Mouse (Mus musculus): ENCODE measurements around the gene Arl6ip6. TPM values are rescaled to one million over a fixed set of nuclear protein-coding genes. Genes with fewer than 3 reads are reported as not detected.

The Arl6ip6 gene
- 12.4 TPM for polyA plus RNA-seq (2015; fragmentation: Illumina TruSeq; extraction: RNeasy Lipid Tissue Mini Kit (QIAGEN cat#74804); ENCODE audit: low read depth, low replicate concordance)

DNA sequence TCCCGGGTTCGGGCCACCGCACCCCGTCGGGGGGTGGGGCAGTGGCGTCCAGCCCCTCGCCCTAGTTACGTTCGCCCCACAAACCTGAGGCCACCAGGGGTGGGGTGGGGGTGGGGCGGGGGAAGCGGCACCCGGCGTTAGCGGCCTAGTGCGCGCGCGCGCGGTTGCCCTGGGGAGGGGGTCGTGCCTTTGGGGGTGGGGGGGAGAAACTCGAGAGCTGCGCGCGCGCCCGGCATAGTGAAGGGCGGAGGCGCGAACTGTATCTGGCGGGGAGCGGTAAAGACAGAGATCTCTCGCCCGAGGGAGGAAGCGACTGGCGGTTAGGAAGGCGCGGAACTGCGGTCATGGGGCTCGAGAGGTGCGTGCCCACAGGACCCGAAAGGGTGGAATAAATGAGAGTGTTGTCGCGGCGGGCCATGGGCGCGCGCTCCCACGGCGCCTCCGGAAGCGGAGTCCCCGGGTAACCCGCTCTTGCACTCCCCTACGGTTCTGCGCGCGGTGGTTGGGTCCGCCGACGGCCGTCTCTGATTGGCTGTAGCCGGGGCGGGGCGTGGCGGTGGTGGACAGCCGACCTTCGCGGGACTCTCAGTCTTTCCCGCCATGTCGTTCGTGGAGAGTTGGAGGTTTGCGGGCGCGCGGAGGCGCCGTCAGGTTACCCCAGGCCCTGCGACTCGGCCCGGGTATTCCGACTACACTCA, at the start of gene Arl6ip6:
Gene Arl6ip6, plus strand, starts transcription at position 204 of the 698 bp plus-strand sequence.

DNA sequence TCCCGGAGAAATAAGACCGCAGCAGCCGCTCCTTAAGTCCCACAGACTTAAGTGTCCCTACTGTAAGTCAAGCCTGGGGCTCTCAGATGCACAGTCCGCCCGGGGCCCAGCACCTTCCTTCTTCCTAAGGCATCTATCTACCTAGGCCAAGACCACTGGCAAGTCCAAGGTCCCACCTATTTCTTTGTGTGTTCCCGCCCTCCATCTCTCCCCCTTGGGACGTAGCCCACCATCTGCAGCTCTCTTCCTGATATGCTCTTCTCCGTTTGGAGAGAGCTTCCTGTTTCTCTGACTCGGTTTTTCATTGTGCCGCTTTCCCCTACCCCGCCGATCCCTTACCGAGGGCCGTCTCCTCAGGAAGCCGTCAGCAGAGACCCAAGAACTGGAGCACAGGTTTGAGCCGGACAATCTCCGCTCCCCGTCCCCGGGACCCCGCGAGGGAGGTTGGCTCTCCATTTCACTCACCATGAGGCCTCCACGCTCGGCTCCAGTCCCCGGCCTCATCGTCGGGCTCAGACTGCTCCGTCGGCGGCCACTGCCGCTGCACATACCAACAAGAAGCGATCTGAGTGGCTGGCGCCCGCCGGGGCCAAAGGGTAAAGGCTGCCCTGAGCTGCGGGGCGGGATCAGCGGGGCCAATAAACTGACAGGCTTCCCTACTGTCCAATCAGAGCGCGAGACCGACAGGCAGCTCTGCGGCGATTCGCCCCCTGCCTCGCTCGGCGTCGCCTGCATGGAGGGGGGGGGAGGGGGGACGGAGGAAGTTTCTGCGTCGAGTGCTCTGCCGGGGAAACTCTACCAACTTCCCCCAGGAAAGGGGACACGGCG, 628 bp upstream of the Arl6ip6 start, which contains the start of gene Prpf40a:
Gene Prpf40a, minus strand, starts transcription at position 601 of the 828 bp plus-strand sequence.

Other genes with a start within 250 kb of the Arl6ip6 start
- gene Prpf40a, start 442 bp upstream of the Arl6ip6 start, polyA plus RNA-seq (2015; fragmentation: Illumina TruSeq; extraction: RNeasy Lipid Tissue Mini Kit (QIAGEN cat#74804); ENCODE audit: low read depth, low replicate concordance): 29.8 TPM

Data from brain, adult 10 weeks (tissue).